Mouse (Mus musculus): ENCODE measurements around the gene Mtcl1.

The Mtcl1 gene

GRCm38 (mm10) chr17:66449460-66450341 is at the start of gene Mtcl1:
Gene Mtcl1 (minus strand): TSS chr17:66449750.
- DNase-seq (ENCODE audit: low read depth in 1 of 2, low spot score in 2 of 2): no peak

DNA sequence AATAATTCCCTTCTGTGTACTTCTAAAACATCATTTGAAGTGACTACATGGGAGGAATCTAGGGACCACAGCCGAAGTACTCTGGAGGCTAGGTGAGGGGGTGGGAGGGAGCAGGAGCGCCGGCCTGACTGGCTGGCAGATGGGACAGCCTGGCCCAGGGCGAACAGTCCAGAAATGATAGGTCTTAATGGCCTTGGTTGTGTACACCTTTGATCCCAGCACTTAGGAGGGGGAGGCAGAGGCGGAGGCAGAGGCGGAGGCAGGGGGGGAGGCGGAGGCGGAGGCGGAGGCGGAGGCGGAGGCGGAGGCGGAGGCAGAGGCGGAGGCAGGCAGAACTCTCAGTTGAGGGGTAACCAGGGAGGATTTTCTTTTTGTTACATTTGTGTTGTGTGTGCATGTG is 49.0 kb upstream of the Mtcl1 start:
- DNase-seq (ENCODE audit: low read depth in 1 of 2, low spot score in 2 of 2): no peak

DNA sequence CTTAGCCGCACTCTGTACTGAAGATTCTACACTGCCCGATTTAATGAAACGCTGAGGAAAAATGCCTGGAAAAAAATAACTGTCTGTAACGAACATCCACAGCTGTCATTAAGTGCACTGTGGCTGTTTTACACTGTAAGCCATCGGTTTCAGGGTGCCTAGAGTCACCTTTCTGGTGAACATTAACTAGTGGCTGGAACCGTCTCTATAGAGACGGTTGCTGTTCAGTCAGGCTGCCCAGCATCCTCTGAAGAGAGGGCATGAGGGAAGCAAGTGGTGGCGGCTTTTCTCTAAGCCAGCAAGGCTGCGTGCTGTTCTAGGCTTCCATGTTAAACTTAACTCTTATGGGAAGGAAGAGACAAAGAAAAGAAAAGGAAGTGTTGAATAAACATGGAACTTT is 47.0 kb upstream of the Mtcl1 start:
- DNase-seq (ENCODE audit: low read depth in 1 of 2, low spot score in 2 of 2): no peak

GRCm38 (mm10) chr17:66490022-66490601 is 40.6 kb upstream of the Mtcl1 start:
- no peak for DNase-seq (ENCODE audit: low read depth in 1 of 2, low spot score in 2 of 2)

GRCm38 (mm10) chr17:66486576-66486975 is 37.0 kb upstream of the Mtcl1 start:
- DNase-seq (ENCODE audit: low read depth in 1 of 2, low spot score in 2 of 2): no peak

DNA sequence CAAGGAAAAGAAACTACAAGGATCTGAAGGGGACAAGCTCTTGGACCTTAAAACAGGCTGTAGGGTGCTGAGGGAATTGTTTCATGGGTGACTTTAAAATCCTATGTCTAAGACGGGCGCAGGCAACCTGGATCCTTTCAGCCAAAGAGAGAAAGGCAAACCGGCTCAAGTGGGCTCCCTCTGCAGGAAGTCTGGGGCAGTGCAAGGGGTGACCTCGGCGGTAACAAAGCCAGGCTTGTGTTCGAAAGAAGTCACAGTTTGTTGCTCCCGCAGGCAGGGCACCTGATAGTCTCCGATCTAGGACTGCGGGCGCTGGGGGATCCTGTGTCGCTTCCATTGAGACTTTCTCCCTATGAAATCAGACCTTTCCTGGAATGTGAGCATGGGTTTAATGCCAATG is 36.2 kb upstream of the Mtcl1 start:
- DNase-seq (ENCODE audit: low read depth in 1 of 2, low spot score in 2 of 2): no peak

DNA sequence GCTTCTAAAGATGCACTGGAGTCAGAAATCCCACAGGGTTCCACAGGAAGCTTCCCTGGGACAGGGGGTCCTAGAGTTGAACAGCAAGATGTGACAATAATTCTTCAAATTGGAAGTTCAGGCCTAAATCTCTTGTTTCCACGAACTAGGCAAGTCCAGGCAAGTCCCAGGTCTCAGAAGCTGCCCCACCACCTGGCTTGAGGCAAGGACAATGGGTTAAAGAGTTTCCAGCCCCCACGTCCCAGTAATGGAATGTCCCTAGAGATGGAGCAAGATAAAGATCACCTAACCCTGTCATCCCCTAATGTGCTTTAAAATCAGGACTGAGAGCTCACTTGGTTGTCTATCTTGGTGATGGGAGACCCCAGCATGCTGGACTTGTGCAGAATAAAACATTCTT is 35.4 kb upstream of the Mtcl1 start:
- DNase-seq (ENCODE audit: low read depth in 1 of 2, low spot score in 2 of 2): no peak

DNA sequence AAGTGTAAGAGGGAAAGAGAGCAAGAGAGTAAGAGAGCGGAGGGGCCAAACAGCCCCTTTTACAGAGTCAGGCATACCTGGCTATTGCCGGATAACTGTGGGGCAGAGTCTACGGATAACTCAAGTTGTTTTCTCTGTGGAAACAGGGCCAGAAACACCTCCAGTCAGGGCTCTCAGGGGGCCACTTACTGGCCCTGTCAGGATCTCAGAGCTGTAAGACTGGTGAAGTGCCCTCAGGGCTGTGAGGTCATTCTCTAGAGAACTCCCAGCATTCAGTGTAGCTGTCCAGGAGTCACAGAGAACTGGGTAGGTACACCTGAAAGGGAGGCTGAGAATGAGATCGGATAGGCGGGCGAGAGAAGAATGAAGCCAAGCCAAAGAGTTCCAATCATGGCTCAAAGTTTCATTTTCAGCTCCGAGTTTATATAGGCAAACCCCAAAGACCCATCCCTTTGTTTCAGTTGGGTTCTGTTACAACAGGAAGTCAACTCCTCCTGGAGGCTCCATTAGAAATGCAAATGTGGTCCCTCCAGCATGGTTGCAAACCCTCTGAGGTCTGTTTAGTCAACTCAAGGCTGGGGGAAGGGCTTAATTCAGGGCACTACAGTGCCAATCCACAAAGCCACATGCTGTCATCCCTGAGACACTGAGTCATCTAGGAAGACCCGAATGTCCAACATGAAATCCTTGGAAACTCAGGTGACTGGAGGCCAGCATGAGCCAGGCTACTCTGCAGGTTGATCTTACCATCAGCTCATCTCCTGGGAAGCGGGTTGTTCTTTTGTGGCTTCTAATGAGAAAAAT is 34.3 kb upstream of the Mtcl1 start:
- DNase-seq (ENCODE audit: low read depth in 1 of 2, low spot score in 2 of 2): no peak

- no peak for DNase-seq (ENCODE audit: low read depth in 1 of 2, low spot score in 2 of 2)
These were observed 31.7 kb upstream of the Mtcl1 start for GRCm38 (mm10) chr17:66481295-66481694.

GRCm38 (mm10) chr17:66480491-66481278 is 31.1 kb upstream of the Mtcl1 start:
- no peak for DNase-seq (ENCODE audit: low read depth in 1 of 2, low spot score in 2 of 2)

- no peak for DNase-seq (ENCODE audit: low read depth in 1 of 2, low spot score in 2 of 2)
These were observed 30.4 kb upstream of the Mtcl1 start for GRCm38 (mm10) chr17:66479813-66480490.

DNA sequence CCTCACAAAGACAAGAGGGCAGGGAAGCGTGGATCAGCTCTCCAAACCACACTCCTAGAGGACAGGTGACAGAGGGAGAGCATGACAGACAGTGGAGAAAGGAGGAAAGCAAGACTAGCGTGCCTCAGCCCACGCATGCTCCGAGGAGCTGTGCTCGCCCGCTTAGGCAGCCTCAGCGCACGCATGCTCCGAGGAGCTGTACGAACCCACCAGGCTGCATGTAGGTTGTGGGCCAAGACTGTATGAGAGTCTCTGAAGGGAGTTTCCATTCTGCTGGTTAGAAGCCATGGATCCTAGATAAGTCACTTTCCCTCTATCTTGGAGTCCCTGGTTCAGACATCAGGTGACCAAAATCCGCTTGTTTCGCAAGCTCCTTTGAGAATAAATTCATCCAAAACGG is 29.8 kb upstream of the Mtcl1 start:
- no peak for DNase-seq (ENCODE audit: low read depth in 1 of 2, low spot score in 2 of 2)

DNA sequence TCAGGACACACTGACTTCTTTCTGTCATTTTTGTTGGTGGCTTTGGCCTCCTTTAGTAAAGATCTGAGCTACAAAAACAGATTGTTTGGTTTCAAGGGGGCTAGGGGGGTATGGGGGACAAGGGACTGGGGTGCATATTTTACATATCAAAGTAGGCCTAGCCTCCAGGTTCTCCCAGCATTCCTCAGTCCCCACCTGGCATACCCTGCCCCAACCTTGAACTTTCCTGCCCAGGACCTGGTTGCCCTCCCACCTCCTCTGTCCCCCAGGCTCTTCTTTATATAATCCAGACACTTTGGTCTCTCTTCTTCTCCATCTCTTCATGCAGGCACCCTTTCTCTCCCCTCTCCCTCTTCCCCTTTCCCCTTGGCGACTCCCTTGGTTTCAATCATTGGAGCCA is 23.7 kb upstream of the Mtcl1 start:
- no peak for DNase-seq (ENCODE audit: low read depth in 1 of 2, low spot score in 2 of 2)

DNA sequence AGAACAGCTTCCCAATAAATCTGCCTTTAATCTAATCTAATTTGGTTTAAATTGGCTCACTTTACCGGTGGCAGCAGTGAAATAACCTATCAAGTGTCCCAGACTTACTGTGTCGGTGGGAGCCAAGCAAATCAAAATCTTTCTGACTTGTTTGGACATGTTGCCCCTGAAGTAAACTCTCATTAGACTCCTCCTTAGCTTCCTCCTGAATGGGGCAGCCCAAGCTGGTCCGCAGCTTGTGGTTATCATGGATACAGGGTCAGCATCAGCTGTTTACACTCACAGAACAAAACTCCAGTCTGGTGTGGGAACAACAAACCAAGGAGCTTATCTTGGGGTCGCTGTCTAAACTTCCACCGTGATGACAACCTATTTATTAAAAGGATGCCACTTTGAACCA is 22.2 kb upstream of the Mtcl1 start:
- DNase-seq (ENCODE audit: low read depth in 1 of 2, low spot score in 2 of 2): no peak

DNA sequence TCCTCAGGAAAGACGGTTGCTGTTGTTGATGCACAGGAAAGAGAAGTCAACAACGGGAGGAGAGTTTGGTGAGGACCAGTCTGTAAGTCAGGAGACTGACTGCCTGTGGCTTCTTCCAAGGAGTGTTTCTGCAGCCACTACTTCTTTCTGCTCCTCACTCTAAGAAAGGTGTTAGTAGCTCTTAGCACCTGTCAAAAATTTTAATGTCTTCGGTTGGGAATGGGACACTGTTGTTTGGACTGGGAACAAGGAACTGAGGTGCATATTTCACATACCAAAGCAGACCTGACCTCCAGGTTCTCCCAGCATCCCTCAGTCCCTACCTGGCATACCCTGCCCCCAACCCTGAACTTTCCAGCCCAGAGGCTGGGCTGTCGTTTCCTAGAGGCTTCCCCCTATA is 21.7 kb upstream of the Mtcl1 start:
- no peak for DNase-seq (ENCODE audit: low read depth in 1 of 2, low spot score in 2 of 2)

DNA sequence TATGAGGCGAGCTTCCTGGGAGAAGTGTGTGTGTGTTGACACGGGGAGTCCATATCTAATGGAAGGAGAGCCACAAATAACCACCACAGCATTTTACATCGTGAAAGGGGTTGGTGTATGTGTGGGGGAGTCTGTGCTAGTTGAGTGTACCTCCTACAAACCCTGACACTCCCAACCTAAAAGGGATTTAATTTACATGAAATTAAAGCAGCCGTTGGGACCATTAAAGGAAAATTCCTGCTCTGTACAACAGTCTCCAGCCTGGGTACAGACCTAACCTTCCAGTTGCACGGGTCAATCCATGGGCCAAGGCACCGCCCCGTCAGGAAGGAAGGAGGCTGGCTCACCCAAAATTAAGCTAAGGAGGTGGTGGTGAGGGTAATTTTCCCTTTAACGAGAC is 20.5 kb upstream of the Mtcl1 start:
- DNase-seq (ENCODE audit: low read depth in 1 of 2, low spot score in 2 of 2): no peak

DNA sequence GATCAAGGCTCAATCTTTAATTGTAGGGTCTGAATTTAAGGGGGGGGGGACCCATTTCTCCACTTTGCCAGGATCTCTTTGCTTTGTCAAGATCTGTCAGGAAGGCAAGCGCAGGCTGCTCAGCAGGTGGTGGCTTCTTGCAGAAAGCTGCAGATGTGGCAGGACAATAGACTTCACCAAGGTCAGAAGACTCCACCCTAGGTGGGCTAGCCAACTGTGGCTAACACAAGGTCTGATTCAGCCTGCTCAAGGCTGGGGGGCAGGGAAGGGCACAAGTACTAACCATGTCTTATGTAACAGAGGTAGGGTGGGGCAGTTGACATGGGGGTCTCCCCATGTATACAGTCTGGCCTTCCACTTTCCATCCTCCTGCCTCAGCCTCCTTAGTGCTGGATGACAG is 7.7 kb upstream of the Mtcl1 start:
- DNase-seq (ENCODE audit: low read depth in 1 of 2, low spot score in 2 of 2): no peak

DNA sequence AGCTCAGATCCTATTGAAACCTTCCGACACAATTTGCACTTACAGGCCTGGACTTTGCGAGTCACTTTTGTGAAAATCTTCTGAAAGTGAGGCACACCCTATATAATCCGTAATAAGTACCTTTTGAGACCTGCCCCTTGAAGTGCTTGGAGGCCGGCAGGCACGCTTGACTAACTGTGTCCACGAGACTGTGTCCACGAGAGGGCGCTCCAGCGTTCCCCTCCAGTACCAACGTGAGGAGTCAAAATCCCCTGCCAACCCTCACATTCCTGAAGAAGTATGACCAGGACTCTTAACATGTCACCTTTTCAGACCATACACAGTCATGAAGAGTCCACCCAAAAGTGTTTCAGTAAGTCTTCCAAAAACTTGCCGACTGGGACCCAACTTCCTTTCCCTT is 1.6 kb upstream of the Mtcl1 start:
- DNase-seq (ENCODE audit: low read depth in 1 of 2, low spot score in 2 of 2): peak in 1 of 2 experiments; percentile 5

DNA sequence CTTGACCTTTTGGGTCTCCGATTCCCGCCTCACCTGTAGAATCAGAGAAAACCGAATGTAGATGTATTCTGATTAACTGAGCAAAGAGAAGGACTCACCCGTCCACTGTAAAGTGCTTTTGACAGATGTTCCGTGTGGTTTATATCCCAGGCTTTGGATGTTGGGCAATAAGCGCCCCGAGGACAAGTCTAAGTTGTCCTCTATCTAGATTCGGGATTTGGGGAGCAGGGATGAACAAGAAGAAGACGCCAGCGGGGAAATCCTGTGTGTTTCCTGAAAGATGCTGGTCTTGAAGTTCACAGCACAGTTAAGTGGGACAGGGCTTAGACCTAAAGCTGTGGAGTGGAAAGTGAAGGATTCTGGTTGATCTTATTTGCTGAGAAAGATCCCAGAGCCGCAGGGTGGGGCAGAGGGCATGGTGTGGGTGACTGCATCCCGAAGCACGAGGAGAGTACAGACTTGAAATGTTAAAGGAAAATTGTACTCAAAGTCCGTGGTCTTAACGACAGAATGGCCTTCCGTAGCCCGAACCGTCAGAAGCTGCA is 1.0 kb upstream of the Mtcl1 start:
- DNase-seq (ENCODE audit: low read depth in 1 of 2, low spot score in 2 of 2): no peak

Data from monocyte, adult 2 months (primary cell).